Mouse (Mus musculus) lung, adult 2 months (tissue): ENCODE measurements around the gene Fndc9. TPM values are rescaled to one million over a fixed set of nuclear protein-coding genes. Genes with fewer than 3 reads are reported as not detected.

ENCODE experiments used
- DNase-seq: peaks from one replicate; pipeline ENCODE4 v3.0.0; 2022
- H3K4me1 ChIP-seq: fragments of 200-500 bp; 2 replicates; pipeline ENCODE4 v1.6.1; 2011; ENCODE audit warnings: low read length; ENCODE audit not compliant: control insufficient read depth, insufficient read depth
- H3K4me3 ChIP-seq: fragments of 200-500 bp; replicated peaks from 2 replicates; pipeline ENCODE3; 2011; ENCODE audit warnings: low read depth, mild to moderate bottlenecking, control low read depth, low read length; ENCODE audit errors: extremely low read depth
- CTCF ChIP-seq: fragments of 200-500 bp; IDR thresholded peaks from 2 replicates; pipeline ENCODE4 v1.5.1; 2011; ENCODE audit warnings: mild to moderate bottlenecking, low read length, control low read depth; ENCODE audit not compliant: insufficient read depth
- POLR2A ChIP-seq: fragments of 200-500 bp; IDR thresholded peaks from 2 replicates; pipeline ENCODE4 v1.6.1; 2011; ENCODE audit warnings: low read depth, mild to moderate bottlenecking, control low read depth, low read length, borderline replicate concordance; ENCODE audit errors: extremely low read depth
- WGBS: fragments of 180-500 bp; shearing (Covaris S2); methylation state at CpG from one replicate; pipeline ENCODE4 v1.1.7; 2018; 5-methylcytosine and 5-hydroxymethylcytosine counted together
- polyA plus RNA-seq: library from polyadenylated mRNA; depleted of rRNA; stranded (reverse); fragments of >200 nt; gene quantifications from 2 replicates; pipeline ENCODE4 v1.2.3, GENCODE M21; 2012

The Fndc9 gene
- polyA plus RNA-seq, 1 experiment, result 2.6 TPM

DNA sequence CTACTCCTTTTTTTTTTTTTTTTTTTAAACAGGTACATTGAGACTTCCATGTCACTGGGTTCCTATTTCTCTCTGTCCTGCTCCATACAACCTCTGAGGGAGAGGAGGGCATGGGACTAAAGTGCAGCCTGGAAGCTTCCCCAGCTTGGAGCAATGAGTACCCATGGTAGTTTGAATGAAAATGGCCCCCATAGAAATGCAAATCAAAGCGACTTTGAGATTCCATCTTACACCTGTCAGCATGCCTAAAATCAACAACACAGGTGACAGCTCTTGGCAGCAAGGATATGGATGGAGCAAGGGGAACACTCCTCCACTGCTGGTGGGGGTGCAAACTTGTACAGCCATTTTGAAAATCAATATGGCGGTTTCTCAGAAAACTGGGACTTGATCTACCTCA lies 20.0 kb downstream of the Fndc9 start:
- no peak for DNase-seq
- TF ChIP-seq CTCF (no peak), POLR2A (no peak)
- 87% methylated on average over 2 of the region's 2 CpGs for WGBS

DNA sequence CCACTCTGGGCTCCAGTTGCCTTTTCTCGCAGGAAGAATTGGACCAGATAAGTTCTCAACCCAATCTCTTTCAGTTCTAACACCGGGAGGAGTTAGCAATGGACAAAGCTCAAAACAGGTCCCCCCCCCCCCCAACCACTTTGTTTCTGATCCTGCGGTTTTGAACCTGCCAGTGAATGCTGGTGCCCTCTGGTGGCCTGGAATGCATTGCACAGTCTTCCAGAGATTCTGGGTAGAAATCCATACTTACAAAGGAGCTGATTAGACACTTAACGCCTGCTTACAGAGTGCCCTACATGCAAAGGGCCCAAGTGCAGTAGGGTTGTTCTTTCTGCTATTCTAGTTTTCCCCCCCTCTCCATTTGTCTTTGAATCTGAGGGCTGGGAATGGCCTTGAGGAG lies 22.9 kb downstream of the Fndc9 start:
- 60% methylated on average over 4 of the region's 4 CpGs for WGBS
- TF ChIP-seq CTCF (peak; percentile 57), POLR2A (no peak)
- DNase-seq, result peak; percentile 21
- H3K4me1 ChIP-seq, result no peaks in the 10 kb centered on the region
- H3K4me3 ChIP-seq, result no peak overlapping the region

More for the DNA sequence above, 20.0 kb downstream of the Fndc9 start:
- no peak overlapping the region for H3K4me3 ChIP-seq
- no peaks in the 10 kb centered on the region for H3K4me1 ChIP-seq

DNA sequence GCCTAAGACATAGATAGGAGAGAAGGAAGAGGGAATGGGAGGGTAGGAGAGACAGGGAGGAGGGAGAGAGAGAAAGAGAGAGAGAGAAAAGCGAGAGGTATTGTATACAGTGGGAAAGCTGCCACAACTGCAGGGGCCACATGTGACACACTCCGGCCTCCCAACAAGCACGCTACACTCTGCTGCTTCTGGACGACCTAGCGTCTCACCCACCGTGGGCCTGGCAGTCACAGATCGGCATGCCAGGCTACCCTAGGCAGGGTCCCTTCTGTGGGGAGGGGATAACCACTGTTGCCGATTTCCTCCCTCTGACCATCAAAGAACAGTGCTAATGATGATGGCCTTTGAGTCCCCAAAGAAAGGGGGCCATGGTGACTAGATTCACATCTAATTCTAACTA lies 23.4 kb downstream of the Fndc9 start:
- TF ChIP-seq POLR2A (no peak), CTCF (no peak)
- Histone ChIP-seq H3K4me3 (no peak overlapping the region), H3K4me1 (no peaks in the 10 kb centered on the region)
- no peak for DNase-seq
- WGBS, result 96% methylated on average over 8 of the region's 8 CpGs

DNA sequence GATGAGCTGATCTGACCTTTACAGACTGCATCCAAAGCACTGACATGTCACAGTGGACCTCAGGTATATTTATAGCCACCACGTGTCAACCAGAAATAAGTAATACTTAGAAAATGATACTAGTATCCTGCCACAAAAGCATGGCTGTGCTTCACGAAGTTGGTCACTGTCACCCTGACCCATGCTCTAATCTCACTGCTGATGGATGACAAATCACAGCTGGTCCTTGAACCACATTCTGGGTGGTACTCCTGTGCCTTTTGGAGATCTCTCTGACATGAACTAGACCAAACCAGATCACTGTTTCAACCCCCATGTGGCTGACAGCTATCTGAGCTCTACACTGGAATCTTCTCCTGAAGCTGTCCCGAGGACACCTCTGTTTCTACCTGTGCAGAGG lies 27.5 kb downstream of the Fndc9 start:
- no peak for DNase-seq
- no peak for TF ChIP-seq POLR2A
- no peak for TF ChIP-seq CTCF
- Histone ChIP-seq H3K4me1 (no peaks in the 10 kb centered on the region), H3K4me3 (no peak overlapping the region)
- WGBS, result 55% methylated on average over 3 of the region's 3 CpGs

DNA sequence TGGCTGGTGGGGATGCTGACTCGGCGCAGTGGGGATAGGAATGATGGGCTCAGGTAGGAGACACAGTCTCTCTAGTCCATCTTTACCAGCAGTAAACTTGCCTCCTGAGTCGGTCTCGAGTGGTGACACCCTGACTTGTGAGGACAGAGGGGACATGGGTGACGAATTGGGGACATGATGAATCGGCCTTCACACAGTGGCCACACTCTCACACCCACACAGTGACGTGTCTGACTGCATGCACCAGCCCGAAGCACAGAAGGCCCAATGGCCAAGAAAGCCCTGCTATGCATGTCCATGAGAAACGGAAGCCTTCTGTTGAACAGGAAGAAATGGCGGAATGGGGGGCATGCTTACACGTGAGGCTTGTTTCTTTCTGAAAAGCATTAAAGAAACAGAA lies 28.0 kb downstream of the Fndc9 start:
- no peak for TF ChIP-seq POLR2A
- no peak overlapping the region for H3K4me3 ChIP-seq
- H3K4me1 ChIP-seq, result no peaks in the 10 kb centered on the region
- DNase-seq, result no peak
- 89% methylated on average over 11 of the region's 11 CpGs for WGBS

DNA sequence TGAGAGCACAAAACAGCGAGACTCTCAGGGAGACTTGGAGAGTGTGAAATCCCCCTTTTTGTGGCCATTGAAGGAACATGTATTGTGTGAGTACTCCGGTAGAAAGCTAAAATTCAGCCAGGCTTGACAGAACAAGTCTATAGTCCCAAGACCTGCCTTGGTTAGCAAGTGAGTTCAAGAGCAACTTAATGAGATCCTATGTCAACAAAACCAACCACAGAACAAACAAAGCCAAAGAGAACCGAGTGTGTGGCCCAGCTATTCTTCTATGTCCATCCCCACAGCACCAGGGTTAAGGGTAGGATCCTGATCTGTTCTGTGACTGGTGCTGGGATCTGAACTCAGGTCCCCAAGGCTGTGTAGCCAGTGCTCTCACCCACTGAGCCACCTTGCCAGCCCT lies 29.3 kb downstream of the Fndc9 start:
- Histone ChIP-seq H3K4me3 (no peak overlapping the region), H3K4me1 (no peaks in the 10 kb centered on the region)
- DNase-seq, result no peak
- TF ChIP-seq POLR2A, result no peak
- TF ChIP-seq CTCF, result no peak
- WGBS, result 65% methylated on average over 3 of the region's 3 CpGs

DNA sequence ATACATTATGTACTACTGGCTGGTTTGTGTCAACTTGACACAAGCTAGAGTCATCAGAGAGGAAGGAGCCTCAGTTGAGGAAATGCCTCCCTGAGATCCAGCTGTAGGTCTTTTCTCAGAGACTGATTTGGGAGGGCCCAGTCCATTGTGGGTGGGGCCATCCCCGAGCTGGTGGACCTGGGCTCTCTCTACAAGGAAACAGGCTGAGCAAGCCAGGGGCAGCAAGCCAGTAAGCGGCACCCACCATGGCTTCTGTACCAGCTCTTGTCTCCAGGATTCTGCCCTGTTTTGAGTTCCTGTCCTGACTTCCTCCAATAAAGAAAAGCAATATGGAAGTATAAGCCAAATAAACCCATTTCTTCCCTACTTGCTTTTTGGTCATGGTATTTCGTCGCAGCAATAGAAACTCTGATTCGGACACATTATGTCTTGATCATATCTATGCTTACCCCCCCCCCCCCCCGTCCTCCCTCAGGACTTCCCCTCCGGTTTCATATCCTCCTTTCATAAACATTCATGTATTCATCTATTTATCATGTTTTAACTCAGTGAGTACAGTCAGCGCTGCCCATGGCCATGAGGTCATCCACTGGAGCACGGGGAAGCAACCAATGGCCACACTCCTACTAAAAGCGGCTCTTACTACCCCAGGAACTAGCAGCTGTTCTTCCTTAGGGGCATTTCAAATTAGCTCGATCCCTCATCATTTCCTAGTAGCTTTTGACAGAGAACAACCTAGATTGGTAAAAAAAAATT lies 29.9 kb downstream of the Fndc9 start:
- no peak for TF ChIP-seq POLR2A
- TF ChIP-seq CTCF, result no peak
- Histone ChIP-seq H3K4me1 (no peaks in the 10 kb centered on the region), H3K4me3 (no peak overlapping the region)
- 55% methylated on average over 11 of the region's 11 CpGs for WGBS
- no peak for DNase-seq

DNA sequence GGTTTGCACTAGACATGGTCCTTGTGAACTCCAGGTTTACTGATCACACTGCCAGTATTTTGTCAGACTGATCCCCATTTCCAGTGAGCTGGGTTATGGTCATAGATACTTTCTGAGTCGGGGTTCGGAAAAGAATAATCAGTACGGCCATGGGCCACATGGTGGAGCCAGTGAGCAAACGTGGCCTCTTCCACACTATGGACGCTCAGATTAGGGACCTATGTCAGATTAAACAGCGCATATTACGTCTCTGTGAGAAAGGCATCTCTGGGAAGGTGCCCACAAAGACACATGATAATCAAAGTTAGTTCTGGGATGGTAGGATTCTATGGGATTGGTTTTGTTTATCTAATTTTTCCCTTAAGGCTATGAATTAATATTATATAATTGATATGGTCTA lies 33.7 kb downstream of the Fndc9 start:
- peak; percentile 51 for DNase-seq
- Histone ChIP-seq H3K4me3 (no peak overlapping the region), H3K4me1 (no peaks in the 10 kb centered on the region)
- 16% methylated on average over 7 of the region's 7 CpGs for WGBS
- TF ChIP-seq CTCF, result peak; percentile 86
- no peak for TF ChIP-seq POLR2A

DNA sequence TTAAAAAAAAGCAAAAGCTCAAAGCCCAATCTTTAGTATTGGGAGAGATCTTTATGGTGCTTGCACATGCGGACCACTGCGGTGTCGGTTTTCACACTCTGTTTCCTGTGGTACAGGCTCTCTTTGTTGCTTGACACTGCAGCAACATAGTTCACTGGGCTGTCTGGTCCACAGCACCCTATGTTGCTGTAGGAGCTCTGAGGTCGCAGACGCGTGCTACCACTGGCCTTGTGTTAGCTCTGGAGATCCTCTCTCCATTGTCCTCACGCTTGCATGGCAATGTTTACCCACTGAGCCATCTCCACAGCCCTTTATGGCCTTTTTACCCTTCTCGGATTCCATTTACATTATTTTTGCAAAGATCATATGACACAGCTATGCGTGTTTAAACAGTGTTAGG lies 34.1 kb downstream of the Fndc9 start:
- 65% methylated on average over 9 of the region's 9 CpGs for WGBS
- H3K4me1 ChIP-seq, result no peaks in the 10 kb centered on the region
- DNase-seq, result no peak
- TF ChIP-seq POLR2A (no peak), CTCF (no peak)
- no peak overlapping the region for H3K4me3 ChIP-seq

DNA sequence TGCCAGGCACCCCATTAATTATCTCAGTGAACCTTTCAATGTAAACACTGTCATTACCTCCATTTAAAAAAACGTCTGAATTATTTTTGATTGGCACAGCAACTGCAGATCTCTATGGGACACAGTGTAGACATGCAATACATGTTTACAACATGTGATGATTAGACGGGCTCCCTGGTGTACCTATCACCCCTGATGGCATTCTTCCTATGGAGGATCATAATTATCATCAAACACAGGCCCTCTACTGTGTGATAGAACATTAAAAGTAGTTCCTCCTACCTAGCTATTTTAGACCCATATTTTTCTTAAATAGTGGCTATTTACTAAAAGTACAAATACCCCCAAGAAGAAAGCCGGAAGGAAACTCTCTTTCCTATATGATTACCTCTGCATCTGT lies 34.6 kb downstream of the Fndc9 start:
- no peak overlapping the region for H3K4me3 ChIP-seq
- H3K4me1 ChIP-seq, result no peaks in the 10 kb centered on the region
- no peak for DNase-seq
- WGBS, result 57% methylated on average over 3 of the region's 3 CpGs
- TF ChIP-seq CTCF (no peak), POLR2A (no peak)
